Mouse (Mus musculus): ENCODE results near the gene Sdhb. TPM values are rescaled to one million over a fixed set of nuclear protein-coding genes. Genes with fewer than 3 reads are reported as not detected.
A peak's percentile ranks its signal among the peaks of the same experiment; 100 is the strongest.

Gene Sdhb
- polyA plus RNA-seq, 1 experiment from 2014 or later = 296 TPM

DNA sequence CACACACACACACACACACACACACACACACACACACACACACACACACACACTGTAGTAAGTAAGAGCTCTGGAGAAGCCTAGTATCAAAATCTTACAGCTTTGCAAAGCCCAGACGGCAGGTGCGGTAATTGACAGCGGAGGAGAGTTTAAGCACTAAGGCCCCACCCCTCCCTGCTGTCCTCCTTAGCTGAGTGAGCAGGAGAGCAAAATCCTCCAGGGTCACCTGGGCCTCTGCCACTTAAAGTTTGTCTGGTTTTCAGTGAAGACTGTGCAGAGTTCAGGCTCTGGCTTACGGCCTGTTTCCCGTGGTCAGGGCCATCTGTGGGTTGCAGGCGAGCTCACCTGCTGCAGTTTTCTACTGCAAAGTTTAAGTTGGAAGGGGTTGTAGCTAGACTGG, 12.5 kb upstream of the Sdhb start:
- no peak for DNase-seq (ENCODE audit: low read depth, low spot score)
- ChIA-PET CTCF (no interaction called here), POLR2A (interaction anchor here (0.7 kb wide), 1 partner anchor 32 kb away, joined by 3 read pairs; no protein-coding TSS in a partner anchor)
- TF ChIP-seq CTCF (IDR thresholded peaks at IDR 0.05) = no peak
- no peak for ATAC-seq
- in situ Hi-C loops (cut with MboI; ENCODE audit: low pct_unique_long_range_greater_than_20kb) = loop anchor here (5.0 kb wide), 1 partner anchor 41 kb away; the partner anchor contains the start of gene Padi2
- no peaks in the 10 kb centered on the region for H3K27me3 ChIP-seq

DNA sequence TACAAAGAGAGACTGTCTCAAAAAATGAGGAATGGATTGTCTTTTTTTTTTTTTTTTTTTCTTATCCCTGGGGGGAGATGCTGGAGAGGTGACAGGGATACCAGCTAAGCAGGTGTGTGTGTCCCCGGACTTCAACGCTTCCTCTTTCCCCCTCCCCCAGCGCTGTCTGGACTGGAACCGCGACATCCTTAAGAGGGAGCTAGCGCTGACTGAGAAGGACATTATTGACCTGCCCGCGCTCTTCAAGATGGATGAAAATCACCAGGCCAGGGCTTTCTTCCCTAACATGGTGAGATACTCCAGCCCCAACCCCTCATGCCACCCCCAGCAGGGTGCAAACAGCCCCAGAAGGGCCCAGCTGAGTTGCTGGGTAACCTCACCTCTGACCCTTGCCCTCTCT, 12.0 kb upstream of the Sdhb start:
- ChIA-PET POLR2A (interaction anchor here (0.7 kb wide), 2 partner anchors 32 to 173 kb away, joined by 3 read pairs; no protein-coding TSS in a partner anchor), CTCF (no interaction called here)
- no peaks in the 10 kb centered on the region for H3K27me3 ChIP-seq
- no peak for ATAC-seq
- in situ Hi-C loops (cut with MboI; ENCODE audit: low pct_unique_long_range_greater_than_20kb) = loop anchor here (5.0 kb wide), 1 partner anchor 42 kb away; the partner anchor contains the start of gene Padi2
- DNase-seq (ENCODE audit: low read depth, low spot score) = no peak
- TF ChIP-seq CTCF (IDR thresholded peaks at IDR 0.05) = no peak

DNA sequence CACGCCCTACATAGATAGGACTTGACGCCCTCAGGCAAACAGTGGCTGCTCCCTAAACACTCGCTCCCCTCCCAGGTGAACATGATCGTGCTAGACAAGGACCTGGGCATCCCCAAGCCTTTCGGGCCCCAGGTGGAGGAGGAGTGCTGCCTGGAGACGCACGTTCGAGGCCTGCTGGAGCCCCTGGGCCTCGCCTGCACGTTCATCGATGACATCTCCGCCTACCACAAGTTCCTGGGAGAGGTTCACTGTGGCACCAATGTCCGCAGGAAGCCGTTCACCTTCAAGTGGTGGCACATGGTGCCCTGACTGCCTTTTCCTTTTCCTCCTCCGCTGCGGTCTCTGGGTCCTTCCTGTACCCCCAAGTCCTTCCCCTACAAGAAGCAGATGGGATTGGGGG, 11.4 kb upstream of the Sdhb start:
- DNase-seq (ENCODE audit: low read depth, low spot score) = no peak
- CTCF ChIA-PET = no interaction called here
- no peak for ATAC-seq
- POLR2A ChIA-PET = interaction anchor here (0.7 kb wide), 1 partner anchor 174 kb away, joined by 3 read pairs; no protein-coding TSS in a partner anchor
- no peaks in the 10 kb centered on the region for H3K27me3 ChIP-seq
- in situ Hi-C loops (cut with MboI; ENCODE audit: low pct_unique_long_range_greater_than_20kb) = loop anchor here (5.0 kb wide), 1 partner anchor 42 kb away; the partner anchor contains the start of gene Padi2
- TF ChIP-seq CTCF (IDR thresholded peaks at IDR 0.05) = no peak

DNA sequence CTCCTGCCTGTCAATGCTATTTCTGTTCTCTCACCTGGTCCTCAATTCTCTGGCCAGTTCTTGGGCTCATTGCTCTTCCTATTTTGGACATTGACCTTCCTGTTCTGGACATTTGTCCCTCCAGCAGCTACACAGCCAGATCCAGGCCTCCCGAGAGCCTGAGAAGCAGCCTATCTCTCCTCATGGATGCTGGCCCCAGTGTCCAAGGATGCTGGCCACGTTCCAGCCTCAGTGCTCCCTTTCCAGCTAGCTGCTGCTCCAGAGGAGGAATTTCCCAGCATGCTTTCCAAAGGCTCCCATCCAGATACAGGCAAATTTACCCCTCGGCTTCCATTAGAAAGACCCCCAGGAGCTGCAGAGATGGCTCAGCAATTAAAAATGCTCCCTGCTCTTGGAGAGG, 10.4 kb upstream of the Sdhb start:
- ChIA-PET CTCF (no interaction called here), POLR2A (no interaction called here)
- no peak for ATAC-seq
- no peak for TF ChIP-seq CTCF (IDR thresholded peaks at IDR 0.05)
- no peak for DNase-seq (ENCODE audit: low read depth, low spot score)
- no peaks in the 10 kb centered on the region for H3K27me3 ChIP-seq
- in situ Hi-C loops (cut with MboI; ENCODE audit: low pct_unique_long_range_greater_than_20kb) = no loop called here

DNA sequence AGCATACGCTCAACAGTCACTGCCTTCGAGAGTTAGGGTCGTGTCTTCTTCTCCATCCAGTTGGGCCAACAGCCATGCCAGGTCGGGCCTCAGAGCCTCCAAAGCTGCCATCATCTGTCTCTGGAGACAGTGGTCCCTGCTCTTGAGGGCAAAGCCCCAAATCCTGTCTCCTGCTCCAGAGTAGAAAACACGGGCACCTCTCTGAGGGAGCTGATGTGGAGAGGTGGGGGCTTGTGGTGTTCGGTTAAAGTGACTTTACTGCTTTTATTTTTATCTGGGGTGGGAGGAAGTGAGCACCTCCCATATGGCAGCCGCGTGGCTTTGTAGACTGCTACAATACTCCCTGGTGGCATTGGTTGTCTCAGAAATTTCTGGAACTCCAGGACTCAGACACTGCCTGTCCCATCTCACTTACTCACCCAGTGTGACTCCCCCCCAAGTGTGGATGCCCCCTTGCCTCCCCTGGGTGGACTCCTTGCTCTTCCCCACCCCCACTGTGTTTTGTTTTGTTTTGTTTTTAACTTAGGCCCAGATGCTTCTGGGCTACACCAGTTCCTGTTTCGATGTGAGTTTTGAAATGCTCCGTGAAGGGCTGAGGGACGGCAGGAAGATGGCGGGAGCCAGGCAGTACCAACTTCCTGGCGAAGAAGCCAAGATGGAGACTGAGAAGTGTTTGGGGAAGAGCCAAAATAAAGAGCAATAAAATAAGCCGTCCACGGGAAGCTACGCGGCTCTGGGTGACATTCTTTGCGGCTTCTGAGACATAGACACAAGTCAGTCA, 9.0 kb upstream of the Sdhb start:
- POLR2A ChIA-PET = no interaction called here
- ATAC-seq = no peak
- in situ Hi-C loops (cut with MboI; ENCODE audit: low pct_unique_long_range_greater_than_20kb) = no loop called here
- no peak for DNase-seq (ENCODE audit: low read depth, low spot score)
- CTCF ChIA-PET = no interaction called here
- no peaks in the 10 kb centered on the region for H3K27me3 ChIP-seq
- TF ChIP-seq CTCF (IDR thresholded peaks at IDR 0.05) = no peak

DNA sequence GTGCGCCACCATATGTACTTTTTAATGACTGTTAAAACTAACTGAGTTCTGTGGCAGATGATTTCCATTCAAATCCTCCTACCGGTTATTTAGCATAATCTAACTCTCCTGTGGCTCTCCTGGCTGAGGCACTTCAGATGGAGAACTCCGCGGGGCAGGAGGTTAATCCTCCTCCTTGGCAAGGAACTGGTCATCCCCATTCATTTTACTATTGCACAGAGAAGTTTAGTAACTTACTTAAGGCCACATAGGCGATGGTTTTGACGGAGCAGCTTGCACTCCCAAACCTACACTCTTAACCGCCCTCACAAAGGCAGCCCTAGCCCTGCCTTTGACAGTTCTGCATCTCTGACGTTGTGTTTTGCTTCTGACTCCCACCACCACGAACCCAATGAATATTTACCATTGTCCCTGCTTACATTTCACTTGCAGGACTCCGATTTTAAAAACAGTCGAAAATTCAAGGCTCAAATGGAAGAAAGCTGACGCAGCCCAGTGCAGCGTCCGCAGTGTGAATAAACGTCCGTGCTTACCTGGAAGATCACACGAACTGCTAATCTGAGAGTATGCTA, 3.8 kb upstream of the Sdhb start:
- in situ Hi-C loops (cut with MboI; ENCODE audit: low pct_unique_long_range_greater_than_20kb) = loop anchor here (5.0 kb wide), 2 partner anchors 125 to 170 kb away; no protein-coding TSS in a partner anchor
- TF ChIP-seq CTCF (IDR thresholded peaks at IDR 0.05) = no peak
- POLR2A ChIA-PET = no interaction called here

DNA sequence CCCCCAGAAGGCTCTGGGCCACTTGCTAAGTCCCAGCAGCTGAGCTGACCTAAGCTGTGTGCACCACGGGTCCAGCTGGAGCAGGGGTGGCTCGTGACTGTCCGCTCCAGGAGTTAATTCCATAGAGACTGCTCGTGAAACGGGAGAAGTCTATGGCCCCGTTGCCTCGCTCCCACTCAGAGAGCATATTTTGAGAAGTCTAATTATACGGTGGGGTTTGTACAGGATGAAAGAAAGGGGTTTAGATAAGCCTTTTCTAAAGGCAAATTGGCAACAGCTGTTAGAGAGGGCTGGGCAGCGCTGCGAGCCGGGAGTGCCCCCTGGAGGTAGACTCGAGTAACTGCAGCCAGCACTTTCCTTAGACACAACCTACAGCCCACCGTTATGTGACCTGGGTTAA, 3.3 kb upstream of the Sdhb start:
- ATAC-seq (no peak), DNase-seq (ENCODE audit: low read depth, low spot score) (no peak)
- in situ Hi-C loops (cut with MboI; ENCODE audit: low pct_unique_long_range_greater_than_20kb) = loop anchor here (5.0 kb wide), 2 partner anchors 125 to 170 kb away; no protein-coding TSS in a partner anchor
- H3K27me3 ChIP-seq = no peaks in the 10 kb centered on the region
- no peak for TF ChIP-seq CTCF (IDR thresholded peaks at IDR 0.05)
- POLR2A ChIA-PET = no interaction called here
- CTCF ChIA-PET = interaction anchor here (1.0 kb wide), 1 partner anchor 13 kb away, joined by 3 read pairs; no protein-coding TSS in a partner anchor

More for the DNA sequence above, 3.8 kb upstream of the Sdhb start:
- DNase-seq (ENCODE audit: low read depth, low spot score) = no peak
- CTCF ChIA-PET = interaction anchor here (1.0 kb wide), 1 partner anchor 12 kb away, joined by 3 read pairs; no protein-coding TSS in a partner anchor
- H3K27me3 ChIP-seq = no peaks in the 10 kb centered on the region
- no peak for ATAC-seq

DNA sequence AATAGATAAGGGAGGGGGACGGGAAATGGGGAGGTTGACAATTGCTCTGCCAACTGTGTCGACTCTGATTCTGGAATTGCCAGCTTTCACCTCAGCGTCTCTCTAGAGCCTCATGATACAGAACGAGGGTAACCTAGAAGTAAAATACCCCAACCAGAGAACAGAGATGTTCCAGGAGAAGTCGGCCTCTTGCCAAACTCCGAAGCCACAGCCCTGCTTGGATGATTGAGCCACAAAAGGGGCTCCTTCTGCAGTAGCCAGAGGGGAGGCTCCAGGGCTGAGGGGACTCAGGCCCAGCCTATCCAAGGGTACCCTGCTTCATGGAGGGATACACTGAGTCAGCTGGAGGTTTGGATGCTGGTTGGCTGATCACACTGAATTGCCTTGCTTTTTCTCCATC, 2.7 kb upstream of the Sdhb start:
- ChIA-PET POLR2A (no interaction called here), CTCF (no interaction called here)
- ATAC-seq (no peak), DNase-seq (ENCODE audit: low read depth, low spot score) (no peak)
- no peaks in the 10 kb centered on the region for H3K27me3 ChIP-seq
- in situ Hi-C loops (cut with MboI; ENCODE audit: low pct_unique_long_range_greater_than_20kb) = loop anchor here (5.0 kb wide), 2 partner anchors 126 to 171 kb away; no protein-coding TSS in a partner anchor
- no peak for TF ChIP-seq CTCF (IDR thresholded peaks at IDR 0.05)

DNA sequence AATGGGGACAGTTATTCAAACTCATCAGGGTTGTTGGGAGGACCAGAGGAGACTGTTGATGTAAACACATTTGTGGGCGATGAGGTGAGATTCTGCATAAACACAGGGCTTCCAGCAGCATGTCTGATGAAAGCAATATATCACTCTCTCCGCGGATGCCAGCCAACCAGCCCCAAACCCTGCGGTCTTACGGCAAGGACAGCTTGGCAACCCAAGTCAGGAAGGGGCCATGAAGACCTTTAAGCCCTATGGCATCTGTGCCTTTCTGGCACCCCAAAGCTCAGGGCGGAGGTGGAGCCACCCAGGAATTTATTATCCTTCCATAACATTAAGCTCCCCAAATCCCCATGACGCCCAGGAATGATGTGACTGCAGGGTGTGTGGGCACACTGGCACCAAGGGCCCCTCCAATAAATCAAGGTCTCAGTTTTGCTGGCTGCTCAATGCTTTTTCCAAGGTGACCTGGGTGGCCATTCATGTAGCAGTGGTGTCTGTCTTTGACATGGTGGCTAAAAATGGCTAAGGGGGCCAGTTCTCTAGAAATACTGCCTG, 1.8 kb upstream of the Sdhb start:
- CTCF ChIA-PET = interaction anchor here (0.9 kb wide), 1 partner anchor 14 kb away, joined by 3 read pairs; no protein-coding TSS in a partner anchor
- H3K27me3 ChIP-seq = no peaks in the 10 kb centered on the region
- ATAC-seq (peak; percentile 2), DNase-seq (ENCODE audit: low read depth, low spot score) (no peak)
- in situ Hi-C loops (cut with MboI; ENCODE audit: low pct_unique_long_range_greater_than_20kb) = loop anchor here (5.0 kb wide), 2 partner anchors 127 to 172 kb away; no protein-coding TSS in a partner anchor
- TF ChIP-seq CTCF (IDR thresholded peaks at IDR 0.05) = no peak
- POLR2A ChIA-PET = no interaction called here

DNA sequence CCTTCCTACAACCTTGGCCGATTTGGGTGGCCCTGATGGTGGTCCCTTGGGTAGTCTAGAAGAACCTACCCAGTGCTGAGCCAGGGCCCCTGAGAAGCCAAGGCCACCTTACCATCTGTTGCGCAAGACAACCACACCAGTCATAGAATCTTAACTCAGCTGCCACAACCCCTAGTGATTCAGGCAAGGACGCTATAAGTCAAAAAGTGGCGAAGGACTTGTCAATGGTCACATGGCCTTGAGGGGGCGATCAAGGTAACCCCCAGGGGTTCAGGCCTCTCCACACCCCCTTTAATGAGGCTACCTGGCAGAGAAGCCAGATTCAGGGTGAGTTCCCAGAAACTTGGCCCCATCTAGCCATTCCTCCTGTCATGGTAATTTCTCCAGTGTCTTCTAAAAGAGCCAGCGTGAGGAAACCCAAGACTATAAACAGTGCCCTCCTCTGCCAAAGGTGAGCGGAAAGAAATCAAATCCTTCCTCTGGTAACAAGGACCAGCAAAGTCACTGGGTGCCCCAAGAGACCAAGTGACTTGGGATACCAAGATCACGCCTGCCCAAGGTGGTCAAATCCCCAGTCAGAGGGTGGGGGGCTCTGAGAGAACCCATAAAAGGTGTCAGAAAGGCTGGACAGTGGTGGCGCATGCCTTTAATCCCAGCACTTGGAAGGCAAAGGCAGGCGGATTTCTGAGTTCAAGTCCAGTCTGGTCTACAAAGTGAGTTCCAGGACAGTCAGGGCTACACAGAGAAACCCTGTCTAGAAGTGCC, 1.1 kb upstream of the Sdhb start:
- no peaks in the 10 kb centered on the region for H3K27me3 ChIP-seq
- in situ Hi-C loops (cut with MboI; ENCODE audit: low pct_unique_long_range_greater_than_20kb) = loop anchor here (5.0 kb wide), 2 partner anchors 128 to 173 kb away; no protein-coding TSS in a partner anchor
- no peak for ATAC-seq
- no peak for TF ChIP-seq CTCF (IDR thresholded peaks at IDR 0.05)
- ChIA-PET CTCF (interaction anchor here (0.9 kb wide), 1 partner anchor 15 kb away, joined by 3 read pairs; no protein-coding TSS in a partner anchor), POLR2A (interaction anchor here (0.9 kb wide), 1 partner anchor 31 kb away, joined by 3 read pairs; no protein-coding TSS in a partner anchor)
- DNase-seq (ENCODE audit: low read depth, low spot score) = no peak
